33 mouse cellular contexts compared by ENCODE assay signal in the genomic region with DNA sequence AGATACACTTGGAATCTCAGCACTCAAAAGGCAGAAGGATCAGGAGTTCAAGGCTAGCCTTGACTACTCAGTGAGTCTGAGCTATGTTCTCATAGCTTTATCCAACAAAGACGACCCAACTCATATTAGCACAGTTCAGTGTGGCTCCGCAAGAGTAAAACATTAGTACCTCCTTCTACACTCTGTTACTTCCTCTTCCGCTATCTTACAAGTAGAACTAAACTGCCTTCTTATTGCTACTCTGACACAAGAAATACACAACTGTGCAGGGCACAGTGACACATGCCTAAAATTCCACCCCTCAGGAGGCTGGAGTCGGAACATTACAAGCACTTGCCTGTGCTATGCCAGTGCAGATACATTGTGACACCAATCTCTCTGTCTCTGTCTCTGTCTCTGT. TPM values are rescaled to one million over a fixed set of nuclear protein-coding genes. Genes with fewer than 3 reads are reported as not detected.
A peak's percentile ranks its signal among the peaks of the same experiment; 100 is the strongest.
DNase-seq lines count a peak whose midpoint lies in the region; ATAC-seq and TF ChIP-seq lines count a peak whose summit lies in the region.
"Had no signal": no experiment of that assay in that cellular context is flagged by ENCODE, and none has a peak within 500 bp of the region (broad histone marks: within the 10 kb centered on the region; RNA-seq: fewer than 3 reads in every experiment).

No protein-coding gene starts in this region.

- DNase-seq in testis, postnatal 10 days (ENCODE audit: low spot score) = no peak
- no peak for DNase-seq in layer of hippocampus, adult 2 months (ENCODE audit: low spot score in 2 of 2)
- DNase-seq in kidney, adult 11 months = no peak
- DNase-seq: adrenal gland, adult 2 months; adrenal gland, postnatal 14 days; B cell, adult 2 months; cerebellum, adult 11 months; cerebellum, adult 2 months; cerebellum, adult 9-11 months; cerebellum, postnatal 25 days; gastrocnemius, postnatal 25 days; heart, adult 2 months; heart, postnatal 10 days; heart, postnatal 36 days had no signal

- TF ChIP-seq CTCF in testis, adult 2 months (IDR thresholded peaks at IDR 0.05; ENCODE audit: control insufficient read depth, insufficient read depth, insufficient replicate concordance, low read depth, low read length) = no peak
- TF ChIP-seq CTCF in layer of hippocampus, adult 2 months (conservative IDR thresholded peaks at IDR 0.05) = no peak

- H3K4me1 ChIP-seq in testis, adult 2 months (ENCODE audit: control insufficient read depth, insufficient read depth, low read length) = no peaks in the 10 kb centered on the region
- H3K4me1 ChIP-seq: embryonic facial prominence, embryonic 12.5 days; embryonic facial prominence, embryonic 15.5 days; forebrain, embryonic 12.5 days; forebrain, embryonic 15.5 days; hindbrain, embryonic 10.5 days; hindbrain, embryonic 13.5 days had no signal

- no peak for TF ChIP-seq POLR2A in testis, adult 2 months (IDR thresholded peaks at IDR 0.05; ENCODE audit: control insufficient read depth, low read depth, low read length)

- peak overlapping the region; percentile 48 for H3K4me3 ChIP-seq in testis, adult 2 months (ENCODE audit: control insufficient read depth, low read depth, low read length)
- no peak overlapping the region for H3K4me3 ChIP-seq in layer of hippocampus, adult 2 months
- H3K4me3 ChIP-seq: embryonic facial prominence, embryonic 12.5 days; embryonic facial prominence, embryonic 15.5 days; erythroblast, embryonic 14.5 days; forebrain, embryonic 12.5 days; forebrain, embryonic 15.5 days; heart, adult 2 months; hindbrain, embryonic 10.5 days; hindbrain, embryonic 13.5 days had no signal

- H3K36me3 ChIP-seq in testis, adult 2 months (ENCODE audit: control insufficient read depth, insufficient read depth, low read length) = no peaks in the 10 kb centered on the region
- H3K36me3 ChIP-seq: embryonic facial prominence, embryonic 12.5 days; embryonic facial prominence, embryonic 15.5 days; forebrain, embryonic 12.5 days; forebrain, embryonic 15.5 days; G1E; hindbrain, embryonic 10.5 days; hindbrain, embryonic 13.5 days had no signal

- H3K27ac ChIP-seq in testis, adult 2 months (ENCODE audit: control insufficient read depth, insufficient read depth, low read depth, low read length) = no peak overlapping the region
- no peak overlapping the region for H3K27ac ChIP-seq in layer of hippocampus, adult 2 months
- H3K27ac ChIP-seq: embryonic facial prominence, embryonic 12.5 days; embryonic facial prominence, embryonic 15.5 days; forebrain, embryonic 12.5 days; forebrain, embryonic 15.5 days; heart, adult 2 months; hindbrain, embryonic 10.5 days; hindbrain, embryonic 13.5 days had no signal

- H3K27me3 ChIP-seq in testis, adult 2 months (ENCODE audit: control insufficient read depth, insufficient read depth, low read length) = no peaks in the 10 kb centered on the region
- H3K27me3 ChIP-seq: CH12.LX; embryonic facial prominence, embryonic 12.5 days; embryonic facial prominence, embryonic 15.5 days; forebrain, embryonic 12.5 days; forebrain, embryonic 15.5 days; hindbrain, embryonic 13.5 days had no signal

- peak; percentile 81 for ATAC-seq in megakaryocyte, adult 5-6 weeks (ENCODE audit: poor library complexity, severe bottlenecking)
- 0 out of 2 replicates have a peak, but pooled peaks have one; percentile 55 for ATAC-seq in neutrophil, adult 5-6 weeks (ENCODE audit: extremely low read depth, insufficient number of reproducible peaks, low FRiP score, poor library complexity, severe bottlenecking)
- ATAC-seq: forebrain, embryonic 15.5 days; hindbrain, embryonic 16.5 days had no signal

RNA-seq across cellular contexts. Expression of gene Nipbl, which starts 18.5 kb away (rescaled TPM):
- 23.6 and 28.1 TPM in 2 replicates for polyA plus RNA-seq in testis, adult 2 months (2012; rRNA removed)
- total RNA-seq in megakaryocyte, adult 5-6 weeks (2015) = 69.1 and 73.4 TPM in 2 replicates
- 45.2 and 66.3 TPM in 2 replicates for total RNA-seq in megakaryocyte, adult 5-6 weeks (2017)
- total RNA-seq in neutrophil, adult 5-6 weeks (2017) = 97.9 and 102 TPM in 2 replicates
- total RNA-seq in layer of hippocampus, adult 2 months (2021) = 10 to 100 TPM; 32.9 to 35.0 TPM

RNA-seq across cellular contexts. Expression of gene Gm2310, which starts 57.0 kb away (rescaled TPM):
- polyA plus RNA-seq in testis, adult 2 months (2012; rRNA removed) = not detected in 2 replicates
- total RNA-seq in megakaryocyte, adult 5-6 weeks (2015) = not detected in 2 replicates
- total RNA-seq in megakaryocyte, adult 5-6 weeks (2017) = not detected in 2 replicates
- not detected in 2 replicates for total RNA-seq in neutrophil, adult 5-6 weeks (2017)
- not detected for total RNA-seq in layer of hippocampus, adult 2 months (2021)
- total RNA-seq: adrenal gland, adult 2 months; adrenal gland, postnatal 14 days; adrenal gland, postnatal 4 days; CH12.LX; common myeloid progenitor, adult 5-6 weeks; G1E; gastrocnemius, adult 8-10 months; gastrocnemius, postnatal 25 days; heart, adult 2 months; heart, postnatal 10 days; heart, postnatal 36 days had no signal
- polyA plus RNA-seq: adrenal gland, adult 2 months; cerebellum, adult 2 months; embryonic facial prominence, embryonic 12.5 days; embryonic facial prominence, embryonic 15.5 days; erythroblast, embryonic 14.5 days; forebrain, embryonic 12.5 days; forebrain, embryonic 15.5 days; G1E; gonadal fat pad, adult 2 months; heart, adult 2 months; heart, embryonic 11.5 days; heart, embryonic 14.5 days; hindbrain, embryonic 10.5 days; hindbrain, embryonic 13.5 days; hindbrain, embryonic 16.5 days had no signal
